Mouse (Mus musculus) forebrain, embryonic 14.5 days (tissue): ENCODE measurements around the gene Defb48. TPM values are rescaled to one million over a fixed set of nuclear protein-coding genes. Genes with fewer than 3 reads are reported as not detected.
A peak's percentile ranks its signal among the peaks of the same experiment; 100 is the strongest.

Experiments
- ATAC-seq: fragments of 200-750 bp; cut with Nextera tagmentation; 2 replicates; pipeline ENCODE4 v1.8.0; 2017; ENCODE audit warnings: mild to moderate bottlenecking, moderate library complexity
- DNase-seq: peaks from one replicate; pipeline ENCODE4 v3.0.0-alpha.2; 2015; ENCODE audit warnings: low spot score
- H3K27ac ChIP-seq: fragments of 300-500 bp; sonication (generic); 2 replicates; pipeline ENCODE4 v1.5.1; 2014; ENCODE audit warnings: low read depth, mild to moderate bottlenecking, control low read depth, low read length, moderate library complexity
- H3K27me3 ChIP-seq: fragments of 300-500 bp; sonication (generic); replicated peaks from 2 replicates; pipeline ENCODE4 v1.6.1; 2014; ENCODE audit warnings: low read length, control low read depth, mixed read lengths; ENCODE audit not compliant: control insufficient read depth, insufficient read depth
- H3K36me3 ChIP-seq: fragments of 300-500 bp; sonication (generic); 2 replicates; pipeline ENCODE4 v1.6.1; 2014; ENCODE audit warnings: low read length, control low read depth; ENCODE audit not compliant: control insufficient read depth, insufficient read depth
- H3K4me1 ChIP-seq: fragments of 300-500 bp; sonication (generic); 2 replicates; pipeline ENCODE4 v1.6.1; 2014; ENCODE audit warnings: antibody characterized with exemption, low read length, control low read depth; ENCODE audit not compliant: control insufficient read depth, insufficient read depth
- H3K4me2 ChIP-seq: fragments of 300-500 bp; sonication (generic); 2 replicates; pipeline ENCODE4 v1.6.1; 2014; ENCODE audit warnings: mild to moderate bottlenecking, control low read depth, low read length
- H3K4me3 ChIP-seq: fragments of 300-500 bp; sonication (generic); 2 replicates; pipeline ENCODE4 v1.5.1; 2014; ENCODE audit warnings: low read depth, low read length, control low read depth
- H3K9ac ChIP-seq: fragments of 300-500 bp; sonication (generic); 2 replicates; pipeline ENCODE4 v1.6.1; 2014; ENCODE audit warnings: mild to moderate bottlenecking, low read length, control low read depth, moderate library complexity
- H3K9me3 ChIP-seq: fragments of 300-500 bp; sonication (generic); replicated peaks from 2 replicates; pipeline ENCODE4 v1.6.1; 2016; ENCODE audit warnings: low read length, control low read depth, mixed read lengths; ENCODE audit not compliant: control insufficient read depth
- WGBS: fragments of 180-500 bp; shearing (Covaris S2); extraction: QIAGEN DNeasy Blood & Tissue Kit; methylation state at CpG from one replicate; pipeline ENCODE4 v1.1.7; 2014; 5-methylcytosine and 5-hydroxymethylcytosine counted together
- polyA plus RNA-seq: library from polyadenylated mRNA; unstranded; fragments of >200 nt; fragmentation: Nextera tagmentation; extraction: Ambion mirVana; gene quantifications from 2 replicates; pipeline ENCODE4 v1.2.1, GENCODE M21; 2014

Defb48 gene
- polyA plus RNA-seq, 1 experiment from 2014 or later, result not detected

- no peak overlapping the region for H3K27ac ChIP-seq
- no peak overlapping the region for H3K4me3 ChIP-seq
- peaks cover 8% of the 10 kb centered on the region for H3K36me3 ChIP-seq
- DNase-seq, result no peak
- 98% methylated on average over 3 of the region's 3 CpGs for WGBS
- no peaks in the 10 kb centered on the region for H3K4me1 ChIP-seq
- H3K9ac ChIP-seq, result no peak overlapping the region
- no peak for ATAC-seq
- no peaks in the 10 kb centered on the region for H3K9me3 ChIP-seq
- no peak overlapping the region for H3K4me2 ChIP-seq
- no peaks in the 10 kb centered on the region for H3K27me3 ChIP-seq
These were observed 44.9 kb downstream of the Defb48 start for GRCm38 (mm10) chr14:62939435-62939834.

- Histone ChIP-seq H3K27me3 (no peaks in the 10 kb centered on the region), H3K4me2 (no peak overlapping the region), H3K36me3 (no peaks in the 10 kb centered on the region; the same call in 1 of the 2 replicates), H3K27ac (no peak overlapping the region), H3K4me3 (no peak overlapping the region), H3K9ac (no peak overlapping the region), H3K9me3 (no peaks in the 10 kb centered on the region), H3K4me1 (no peaks in the 10 kb centered on the region)
- WGBS, result 67% methylated on average over 5 of the region's 5 CpGs
- DNase-seq, result peak; percentile 49
- no peak for ATAC-seq
These were observed 46.6 kb downstream of the Defb48 start for GRCm38 (mm10) chr14:62937675-62938074.

- no peak overlapping the region for H3K4me3 ChIP-seq
- H3K27me3 ChIP-seq, result no peaks in the 10 kb centered on the region
- H3K4me1 ChIP-seq, result no peaks in the 10 kb centered on the region
- no peak overlapping the region for H3K27ac ChIP-seq
- H3K36me3 ChIP-seq, result no peaks in the 10 kb centered on the region; the same call in 1 of the 2 replicates
- 97% methylated on average over 6 of the region's 6 CpGs for WGBS
- ATAC-seq (no peak), DNase-seq (no peak)
- H3K9ac ChIP-seq, result no peak overlapping the region
- H3K9me3 ChIP-seq, result no peaks in the 10 kb centered on the region
- H3K4me2 ChIP-seq, result no peak overlapping the region
These were observed 47.5 kb downstream of the Defb48 start for GRCm38 (mm10) chr14:62936631-62937380.

GRCm38 (mm10) chr14:62935361-62935760, 48.9 kb downstream of the Defb48 start:
- H3K36me3 ChIP-seq, result peaks cover 6% of the 10 kb centered on the region; the same call in 1 of the 2 replicates
- H3K9ac ChIP-seq, result no peak overlapping the region
- no peak for DNase-seq
- H3K4me1 ChIP-seq, result no peaks in the 10 kb centered on the region
- H3K4me3 ChIP-seq, result no peak overlapping the region
- H3K27ac ChIP-seq, result no peak overlapping the region
- H3K4me2 ChIP-seq, result no peak overlapping the region
- WGBS, result 84% methylated on average over 9 of the region's 9 CpGs
- H3K27me3 ChIP-seq, result no peaks in the 10 kb centered on the region
- H3K9me3 ChIP-seq, result no peaks in the 10 kb centered on the region
- no peak for ATAC-seq

- ATAC-seq, result no peak
- DNase-seq, result no peak
- H3K9ac ChIP-seq, result no peak overlapping the region
- no peaks in the 10 kb centered on the region for H3K9me3 ChIP-seq
- no peaks in the 10 kb centered on the region for H3K27me3 ChIP-seq
- no peak overlapping the region for H3K27ac ChIP-seq
- 0 out of 2 replicates have a peak, but pooled peaks cover 16% of the 10 kb centered on the region for H3K36me3 ChIP-seq
- H3K4me3 ChIP-seq, result no peak overlapping the region
- 76% methylated on average over 5 of the region's 5 CpGs for WGBS
- no peaks in the 10 kb centered on the region for H3K4me1 ChIP-seq
- no peak overlapping the region for H3K4me2 ChIP-seq
These were observed 56.2 kb downstream of the Defb48 start for GRCm38 (mm10) chr14:62928101-62928541.

Other genes starting within 250 kb of the Defb48 start
- 15.9 and 22.9 TPM in 2 replicates for gene Ints6, start 223.3 kb downstream of the Defb48 start, polyA plus RNA-seq
- gene Wdfy2, start 146.8 kb downstream of the Defb48 start, polyA plus RNA-seq, result 9.2 and 10.0 TPM in 2 replicates
- not detected in 2 replicates for gene Defb47, start 13.6 kb upstream of the Defb48 start, polyA plus RNA-seq
- gene Defb43, start 27.3 kb upstream of the Defb48 start, polyA plus RNA-seq, result not detected in 2 replicates
- 0.48 TPM in 1 of 2 replicates, not detected in the other for gene Defb42, start 62.5 kb upstream of the Defb48 start, polyA plus RNA-seq
- not detected in 2 replicates for gene Defb30, start 65.5 kb upstream of the Defb48 start, polyA plus RNA-seq